In genomic region chr15:97345110-97345509, GRCm38 (mm10) we compare ENCODE assay signal across 28 mouse cellular contexts.
DNase-seq lines count a peak whose midpoint lies in the region; ATAC-seq and TF ChIP-seq lines count a peak whose summit lies in the region.
"Had no signal": no experiment of that assay in that cellular context is flagged by ENCODE, and none has a peak within 500 bp of the region (broad histone marks: within the 10 kb centered on the region; RNA-seq: fewer than 3 reads in every experiment).

No protein-coding gene starts in this region.

- H3K27me3 ChIP-seq in forebrain, embryonic 11.5 days (ENCODE audit: control insufficient read depth, insufficient read depth, low read length) = no peaks in the 10 kb centered on the region
- H3K27me3 ChIP-seq in forebrain, postnatal 0 days (ENCODE audit: insufficient read depth, low read length) = no peaks in the 10 kb centered on the region
- 0 out of 2 replicates have a peak, but pooled peaks cover 5% of the 10 kb centered on the region for H3K27me3 ChIP-seq in liver, embryonic 15.5 days
- no peaks in the 10 kb centered on the region for H3K27me3 ChIP-seq in hindbrain, embryonic 16.5 days (replicated peaks; ENCODE audit: control insufficient read depth, insufficient read depth, low read length)
- H3K27me3 ChIP-seq: embryonic facial prominence, embryonic 13.5 days; forebrain, embryonic 15.5 days; hindbrain, embryonic 15.5 days; intestine, embryonic 15.5 days; limb, embryonic 13.5 days; neural tube, embryonic 15.5 days had no signal

- no peak overlapping the region for H3K27ac ChIP-seq in forebrain, embryonic 11.5 days (ENCODE audit: low read depth, low read length)
- H3K27ac ChIP-seq in forebrain, postnatal 0 days (ENCODE audit: low read depth, low read length) = no peak overlapping the region
- peak overlapping the region; percentile 42 for H3K27ac ChIP-seq in liver, embryonic 15.5 days (replicated peaks)
- H3K27ac ChIP-seq in hindbrain, embryonic 16.5 days (ENCODE audit: low read depth, low read length) = no peak overlapping the region
- H3K27ac ChIP-seq: embryonic facial prominence, embryonic 13.5 days; forebrain, embryonic 15.5 days; heart, embryonic 10.5 days; hindbrain, embryonic 15.5 days; intestine, embryonic 15.5 days; layer of hippocampus, adult 2 months; limb, embryonic 13.5 days; midbrain, embryonic 10.5 days; neural tube, embryonic 15.5 days had no signal

- peak; percentile 2 for DNase-seq in forebrain, embryonic 11.5 days (ENCODE audit: low spot score)
- DNase-seq in forebrain, postnatal 0 days = no peak
- peak; percentile 41 for DNase-seq in testis, postnatal 14 days (ENCODE audit: low spot score)
- no peak for DNase-seq in cerebellum, postnatal 4 days (ENCODE audit: low spot score in 2 of 2)
- no peak for DNase-seq in kidney, adult 11 months
- DNase-seq: adrenal gland, adult 8-10 months; cerebellum, adult 11-12 months; cerebellum, postnatal 25 days; embryo, embryonic 11 days; kidney, postnatal 25 days; lung, embryonic 14.5 days; lung, postnatal 36 days; right cerebral cortex, adult 18-20 months; right cerebral cortex, postnatal 4 days; thymus, adult 2 months had no signal

- no peak overlapping the region for H3K4me3 ChIP-seq in forebrain, embryonic 11.5 days (ENCODE audit: low read depth, low read length)
- H3K4me3 ChIP-seq in forebrain, postnatal 0 days (ENCODE audit: low read depth, low read length) = no peak overlapping the region
- no peak overlapping the region for H3K4me3 ChIP-seq in liver, embryonic 15.5 days (replicated peaks)
- no peak overlapping the region for H3K4me3 ChIP-seq in hindbrain, embryonic 16.5 days (ENCODE audit: low read length)
- H3K4me3 ChIP-seq: embryonic facial prominence, embryonic 13.5 days; forebrain, embryonic 15.5 days; heart, embryonic 10.5 days; hindbrain, embryonic 15.5 days; intestine, embryonic 15.5 days; layer of hippocampus, adult 2 months; limb, embryonic 13.5 days; midbrain, embryonic 10.5 days; neural tube, embryonic 15.5 days had no signal

- no peak overlapping the region for H3K9ac ChIP-seq in forebrain, embryonic 11.5 days (ENCODE audit: low read length)
- no peak overlapping the region for H3K9ac ChIP-seq in forebrain, postnatal 0 days
- no peak overlapping the region for H3K9ac ChIP-seq in liver, embryonic 15.5 days
- H3K9ac ChIP-seq in hindbrain, embryonic 16.5 days (ENCODE audit: low read depth, low read length) = no peak overlapping the region
- H3K9ac ChIP-seq: embryonic facial prominence, embryonic 13.5 days; forebrain, embryonic 15.5 days; hindbrain, embryonic 15.5 days; intestine, embryonic 15.5 days; limb, embryonic 13.5 days; lung, embryonic 14.5 days; neural tube, embryonic 15.5 days had no signal

- no peak for ATAC-seq in forebrain, embryonic 11.5 days (replicated peaks; ENCODE audit: low FRiP score)
- ATAC-seq in forebrain, postnatal 0 days = no peak
- peak; percentile 30; the same call in 1 of the 2 replicates for ATAC-seq in erythroid progenitor cell, adult 5-6 weeks (replicated peaks; ENCODE audit: low FRiP score, poor library complexity, severe bottlenecking)
- peak; percentile 32 for ATAC-seq in liver, embryonic 15.5 days (ENCODE audit: insufficient read depth)
- ATAC-seq in hindbrain, embryonic 16.5 days = no peak
- ATAC-seq: forebrain, embryonic 15.5 days; intestine, embryonic 15.5 days had no signal

- H3K9me3 ChIP-seq in forebrain, embryonic 11.5 days (ENCODE audit: control insufficient read depth, low read length) = no peaks in the 10 kb centered on the region; the same call in 1 of the 2 replicates
- no peaks in the 10 kb centered on the region for H3K9me3 ChIP-seq in forebrain, postnatal 0 days (ENCODE audit: low read length)
- H3K9me3 ChIP-seq in liver, embryonic 15.5 days (replicated peaks) = no peaks in the 10 kb centered on the region
- no peaks in the 10 kb centered on the region; the same call in 1 of the 2 replicates for H3K9me3 ChIP-seq in hindbrain, embryonic 16.5 days (ENCODE audit: control insufficient read depth, low read length)
- H3K9me3 ChIP-seq: embryonic facial prominence, embryonic 13.5 days; forebrain, embryonic 15.5 days; G1E; heart, embryonic 10.5 days; hindbrain, embryonic 15.5 days; intestine, embryonic 15.5 days; limb, embryonic 13.5 days; neural tube, embryonic 15.5 days had no signal

- no peaks in the 10 kb centered on the region for H3K4me1 ChIP-seq in forebrain, embryonic 11.5 days (replicated peaks; ENCODE audit: control insufficient read depth, insufficient read depth, low read length)
- no peaks in the 10 kb centered on the region for H3K4me1 ChIP-seq in forebrain, postnatal 0 days (ENCODE audit: insufficient read depth)
- peaks cover 47% of the 10 kb centered on the region for H3K4me1 ChIP-seq in liver, embryonic 15.5 days (replicated peaks)
- no peaks in the 10 kb centered on the region for H3K4me1 ChIP-seq in hindbrain, embryonic 16.5 days (ENCODE audit: control insufficient read depth, insufficient read depth, low read depth, low read length)
- H3K4me1 ChIP-seq: embryonic facial prominence, embryonic 13.5 days; forebrain, embryonic 15.5 days; hindbrain, embryonic 15.5 days; midbrain, embryonic 10.5 days; neural tube, embryonic 15.5 days had no signal

- no peaks in the 10 kb centered on the region for H3K36me3 ChIP-seq in forebrain, embryonic 11.5 days (ENCODE audit: control insufficient read depth, insufficient read depth, low read length)
- H3K36me3 ChIP-seq in forebrain, postnatal 0 days (ENCODE audit: insufficient read depth) = no peaks in the 10 kb centered on the region
- H3K36me3 ChIP-seq in liver, embryonic 15.5 days (replicated peaks) = no peaks in the 10 kb centered on the region
- H3K36me3 ChIP-seq in hindbrain, embryonic 16.5 days (ENCODE audit: control insufficient read depth, insufficient read depth, low read length) = no peaks in the 10 kb centered on the region
- H3K36me3 ChIP-seq: embryonic facial prominence, embryonic 13.5 days; forebrain, embryonic 15.5 days; G1E; heart, embryonic 10.5 days; hindbrain, embryonic 15.5 days; intestine, embryonic 15.5 days; limb, embryonic 13.5 days; neural tube, embryonic 15.5 days had no signal

- WGBS in forebrain, embryonic 11.5 days = 94% methylated on average over 9 of the region's 9 CpGs
- 93% methylated on average over 9 of the region's 9 CpGs for WGBS in forebrain, postnatal 0 days
- 46% methylated on average over 9 of the region's 9 CpGs for WGBS in liver, embryonic 15.5 days (ENCODE audit: insufficient replicate concordance)
- WGBS in hindbrain, embryonic 16.5 days = 95% methylated on average over 8 of the region's 9 CpGs

- TF ChIP-seq CTCF in forebrain, postnatal 0 days (IDR thresholded peaks at IDR 0.05; ENCODE audit: low read depth) = no peak

- H3K4me2 ChIP-seq in forebrain, embryonic 11.5 days (ENCODE audit: low read depth, low read length, severe bottlenecking) = no peak overlapping the region
- no peak overlapping the region for H3K4me2 ChIP-seq in forebrain, postnatal 0 days (ENCODE audit: low read depth)
- peak overlapping the region; percentile 25; the same call in 1 of the 2 replicates for H3K4me2 ChIP-seq in liver, embryonic 15.5 days
- H3K4me2 ChIP-seq in hindbrain, embryonic 16.5 days (ENCODE audit: low read length) = no peak overlapping the region
- H3K4me2 ChIP-seq: embryonic facial prominence, embryonic 13.5 days; forebrain, embryonic 15.5 days; hindbrain, embryonic 15.5 days; intestine, embryonic 15.5 days; limb, embryonic 13.5 days; lung, embryonic 14.5 days; neural tube, embryonic 15.5 days had no signal

Comparison
In these comparisons a context has a peak if more than half of its experiments do, and no peak if none do; other contexts are left out.
1. DNase-seq: peak in forebrain, embryonic 11.5 days (single experiment) and testis, postnatal 14 days (single experiment); none in forebrain, postnatal 0 days (single experiment), cerebellum, postnatal 4 days (0 of 2) and kidney, adult 11 months (single experiment).
2. ATAC-seq: peak in erythroid progenitor cell, adult 5-6 weeks (single experiment) and liver, embryonic 15.5 days (single experiment); none in forebrain, embryonic 11.5 days (single experiment), forebrain, postnatal 0 days (single experiment) and hindbrain, embryonic 16.5 days (single experiment).